Mouse (Mus musculus) C2C12 (cell line): ENCODE results near the gene Kcnh1. TPM values are rescaled to one million over a fixed set of nuclear protein-coding genes. Genes with fewer than 3 reads are reported as not detected.

Experiments used
- H3K27me3 ChIP-seq: one replicate; pipeline ENCODE4 v1.6.1; 2011; ENCODE audit not compliant: control insufficient read depth, insufficient read depth, insufficient read length
- H3K36me3 ChIP-seq: one replicate; pipeline ENCODE4 v1.6.1; 2011; ENCODE audit not compliant: control insufficient read depth, insufficient read depth
- H3K4me3 ChIP-seq: one replicate; pipeline ENCODE4 v1.5.1; 2011; ENCODE audit warnings: mild to moderate bottlenecking, control low read depth; ENCODE audit not compliant: poor library complexity, insufficient read depth, severe bottlenecking
- H3K79me2 ChIP-seq: one replicate; pipeline ENCODE4 v1.6.1; 2011; ENCODE audit not compliant: control insufficient read depth, insufficient read depth
- H3K79me3 ChIP-seq: one replicate; pipeline ENCODE4 v1.6.1; 2011; ENCODE audit warnings: low read depth, control low read depth
- H3ac ChIP-seq: one replicate; pipeline ENCODE3; 2011; ENCODE audit warnings: low read depth; ENCODE audit not compliant: control insufficient read depth, insufficient read length
- CEBPB ChIP-seq: IDR thresholded peaks from one replicate; pipeline ENCODE4 v1.6.1; 2011; ENCODE audit warnings: low read depth, mild to moderate bottlenecking, control low read depth, moderate library complexity
- CTCF ChIP-seq: IDR thresholded peaks from one replicate; pipeline ENCODE4 v1.5.1; 2011; ENCODE audit not compliant: control insufficient read depth, insufficient read depth, insufficient read length
- FOSL1 ChIP-seq: IDR thresholded peaks from one replicate; pipeline ENCODE4 v1.8.0; 2011; ENCODE audit warnings: mild to moderate bottlenecking, low read length; ENCODE audit not compliant: poor library complexity, insufficient read depth, severe bottlenecking
- MAX ChIP-seq: IDR thresholded peaks from one replicate; pipeline ENCODE4 v1.6.1; 2011; ENCODE audit warnings: mild to moderate bottlenecking, control low read depth
- MYOD1 ChIP-seq: IDR thresholded peaks from one replicate; pipeline ENCODE4 v1.6.1; 2011; ENCODE audit warnings: low read depth; ENCODE audit not compliant: control insufficient read depth, insufficient read length
- MYOG ChIP-seq: IDR thresholded peaks from one replicate; pipeline ENCODE4 v1.6.1; 2011; ENCODE audit not compliant: control insufficient read depth, insufficient read length; ENCODE audit errors: extremely low read depth
- USF1 ChIP-seq: IDR thresholded peaks from one replicate; pipeline ENCODE4 v1.6.1; 2011; ENCODE audit warnings: low read depth, mild to moderate bottlenecking, control low read depth, moderate library complexity
- polyA plus RNA-seq: library from polyadenylated mRNA; unstranded; fragments of >200 nt; fragmentation: generic; extraction: Trizol; gene quantifications from one replicate; pipeline ENCODE4 v1.2.1, GENCODE M21; 2012; ENCODE audit warnings: missing spikeins

Gene Kcnh1
- polyA plus RNA-seq, 1 experiment = 0.04 TPM

DNA sequence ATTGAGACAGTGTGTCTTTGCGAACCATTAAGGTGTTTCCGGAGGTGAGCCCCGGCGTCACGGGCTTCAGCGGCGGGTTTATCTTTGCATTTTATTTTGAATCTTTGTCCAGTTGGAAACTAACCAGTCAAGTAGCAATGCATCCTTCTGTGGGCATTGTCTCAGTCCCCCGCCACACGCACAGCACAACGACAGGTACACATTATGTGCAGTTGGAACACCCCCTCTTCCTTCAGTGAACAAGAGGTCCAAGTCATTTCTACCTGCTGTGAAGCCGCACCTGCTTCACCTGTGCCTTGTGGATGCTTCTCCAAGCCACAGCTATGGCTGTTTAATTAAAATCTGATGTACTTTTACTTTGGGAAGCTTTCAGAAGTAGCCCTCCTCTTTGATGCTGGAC lies 803 bp upstream of the Kcnh1 start:
- Histone ChIP-seq H3K27me3 (peaks cover 17% of the 10 kb centered on the region), H3K4me3 (no peak overlapping the region), H3ac (no peak overlapping the region), H3K79me3 (no peaks in the 10 kb centered on the region), H3K36me3 (no peaks in the 10 kb centered on the region), H3K79me2 (no peaks in the 10 kb centered on the region)
- TF ChIP-seq MYOG (no peak), CEBPB (no peak)

DNA sequence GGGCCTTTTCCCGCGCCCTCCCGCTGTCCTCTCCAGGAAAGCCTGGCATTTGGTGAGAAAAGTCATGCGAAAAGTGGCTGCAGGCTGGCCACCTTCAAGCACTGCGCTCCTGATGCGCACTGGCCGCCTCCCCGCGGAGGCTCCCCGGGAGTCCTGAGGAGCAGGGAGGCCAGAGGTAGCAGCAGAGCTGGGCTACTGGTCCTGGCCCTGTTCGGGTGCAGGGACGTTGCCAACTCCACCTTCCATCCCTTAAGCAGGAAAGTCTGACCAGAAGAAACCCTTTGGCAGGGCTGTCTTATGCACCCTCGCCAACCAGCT lies 707 bp downstream of the Kcnh1 start:
- peaks cover 17% of the 10 kb centered on the region for H3K27me3 ChIP-seq
- H3ac ChIP-seq = no peak overlapping the region
- no peak overlapping the region for H3K4me3 ChIP-seq
- H3K79me3 ChIP-seq = no peaks in the 10 kb centered on the region
- no peaks in the 10 kb centered on the region for H3K79me2 ChIP-seq
- TF ChIP-seq MYOD1 (no peak), MAX (no peak), USF1 (no peak), CTCF (no peak), CEBPB (no peak), MYOG (no peak), FOSL1 (no peak)
- no peaks in the 10 kb centered on the region for H3K36me3 ChIP-seq

GRCm38 (mm10) chr1:192191859-192192258 lies 1.3 kb downstream of the Kcnh1 start:
- Histone ChIP-seq H3K4me3 (no peak overlapping the region), H3ac (no peak overlapping the region), H3K79me2 (no peaks in the 10 kb centered on the region), H3K79me3 (no peaks in the 10 kb centered on the region), H3K36me3 (no peaks in the 10 kb centered on the region), H3K27me3 (peaks cover 17% of the 10 kb centered on the region)
- TF ChIP-seq FOSL1 (no peak), USF1 (no peak)

GRCm38 (mm10) chr1:192192710-192193109 lies 2.1 kb downstream of the Kcnh1 start:
- no peaks in the 10 kb centered on the region for H3K79me3 ChIP-seq
- H3K36me3 ChIP-seq = no peaks in the 10 kb centered on the region
- TF ChIP-seq CEBPB = no peak
- TF ChIP-seq CTCF = no peak
- no peak for TF ChIP-seq MYOG
- TF ChIP-seq MAX = no peak
- TF ChIP-seq USF1 = no peak
- TF ChIP-seq MYOD1 = no peak
- no peak for TF ChIP-seq FOSL1
- no peak overlapping the region for H3ac ChIP-seq
- H3K27me3 ChIP-seq = peaks cover 17% of the 10 kb centered on the region
- no peak overlapping the region for H3K4me3 ChIP-seq
- H3K79me2 ChIP-seq = no peaks in the 10 kb centered on the region

DNA sequence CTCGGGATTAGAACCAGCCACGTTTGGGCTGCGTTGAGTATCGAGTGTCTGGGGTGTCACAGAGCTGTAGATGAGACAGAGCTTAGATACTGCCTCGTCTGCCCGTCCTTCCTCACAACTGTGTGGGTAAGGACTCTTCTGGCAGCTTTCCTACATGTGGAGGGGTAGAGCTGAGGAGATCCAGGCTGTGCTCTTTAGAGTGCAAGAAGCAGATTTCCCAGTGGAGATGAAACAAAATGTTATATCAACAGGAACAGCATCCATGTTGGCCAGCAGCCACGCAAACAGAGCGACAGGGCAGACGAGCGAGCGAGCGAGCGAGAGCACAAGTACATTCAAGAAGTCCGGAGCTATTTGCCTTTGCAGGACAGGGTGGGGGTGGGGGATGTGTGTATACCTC lies 3.1 kb downstream of the Kcnh1 start:
- H3K79me3 ChIP-seq = no peaks in the 10 kb centered on the region
- H3K36me3 ChIP-seq = no peaks in the 10 kb centered on the region
- peaks cover 20% of the 10 kb centered on the region for H3K27me3 ChIP-seq
- H3ac ChIP-seq = no peak overlapping the region
- TF ChIP-seq USF1 = no peak
- no peak for TF ChIP-seq MAX
- TF ChIP-seq CEBPB = no peak
- TF ChIP-seq CTCF = no peak
- no peak for TF ChIP-seq FOSL1
- TF ChIP-seq MYOG = no peak
- no peak for TF ChIP-seq MYOD1
- no peak overlapping the region for H3K4me3 ChIP-seq
- H3K79me2 ChIP-seq = no peaks in the 10 kb centered on the region

- Histone ChIP-seq H3K79me3 (no peaks in the 10 kb centered on the region), H3K4me3 (no peak overlapping the region), H3K27me3 (peaks cover 11% of the 10 kb centered on the region), H3K79me2 (no peaks in the 10 kb centered on the region), H3ac (no peak overlapping the region), H3K36me3 (no peaks in the 10 kb centered on the region)
- TF ChIP-seq MYOG = no peak
- no peak for TF ChIP-seq CTCF
- TF ChIP-seq MAX = no peak
- no peak for TF ChIP-seq FOSL1
- TF ChIP-seq CEBPB = no peak
- no peak for TF ChIP-seq MYOD1
- TF ChIP-seq USF1 = no peak
These were observed 6.9 kb downstream of the Kcnh1 start for GRCm38 (mm10) chr1:192197495-192197894.
